ENCODE assay signal across 17 mouse cellular contexts in the genomic region with DNA sequence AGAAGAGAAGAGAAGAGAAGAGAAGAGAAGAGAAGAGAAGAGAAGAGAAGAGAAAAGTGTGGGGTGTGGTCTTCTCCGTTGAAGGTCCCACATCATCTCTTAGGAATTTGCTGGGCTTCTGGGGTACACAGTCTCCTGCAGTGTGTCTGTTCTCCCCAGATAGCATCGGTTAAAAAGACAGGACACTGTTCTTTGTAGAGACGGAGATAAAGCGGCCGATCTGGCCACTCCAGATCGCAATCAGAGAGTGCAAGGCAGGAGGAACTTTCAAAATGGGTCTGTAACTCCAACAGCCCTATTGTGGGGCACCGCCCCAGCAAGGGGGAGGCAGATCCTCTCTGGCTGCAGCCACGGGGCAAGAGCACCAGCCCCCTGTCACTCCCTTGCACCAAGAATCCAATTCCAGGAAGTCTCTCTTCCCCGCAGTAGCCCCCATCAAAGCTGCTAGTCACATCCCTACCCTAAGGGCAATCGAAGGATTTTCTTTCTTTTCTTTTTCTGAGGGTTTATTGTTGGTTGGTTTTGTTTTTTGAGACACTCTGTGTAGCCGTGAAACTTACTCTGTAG. TPM values are rescaled to one million over a fixed set of nuclear protein-coding genes. Genes with fewer than 3 reads are reported as not detected.
DNase-seq lines count a peak whose midpoint lies in the region; ATAC-seq and TF ChIP-seq lines count a peak whose summit lies in the region.
"Had no signal": no experiment of that assay in that cellular context is flagged by ENCODE, and none has a peak within 500 bp of the region (broad histone marks: within the 10 kb centered on the region; RNA-seq: fewer than 3 reads in every experiment).

No protein-coding gene starts in this region.

- H3K9ac ChIP-seq in hindbrain, embryonic 13.5 days, result no peak overlapping the region
- no peak overlapping the region for H3K9ac ChIP-seq in hindbrain, embryonic 14.5 days
- no peak overlapping the region for H3K9ac ChIP-seq in limb, embryonic 14.5 days (ENCODE audit: low read depth, low read length, severe bottlenecking)
- H3K9ac ChIP-seq: liver, embryonic 15.5 days; neural tube, embryonic 15.5 days had no signal

- peaks cover 62% of the 10 kb centered on the region for H3K27me3 ChIP-seq in hindbrain, embryonic 13.5 days
- H3K27me3 ChIP-seq in hindbrain, embryonic 14.5 days (ENCODE audit: control insufficient read depth, insufficient read depth, low read length), result peaks cover 47% of the 10 kb centered on the region
- H3K27me3 ChIP-seq in G1E (ENCODE audit: insufficient read depth, low read length), result no peaks in the 10 kb centered on the region
- peaks cover 71% of the 10 kb centered on the region for H3K27me3 ChIP-seq in embryonic facial prominence, embryonic 10.5 days (replicated peaks; ENCODE audit: low read depth, poor library complexity, severe bottlenecking)
- peaks cover 37% of the 10 kb centered on the region for H3K27me3 ChIP-seq in limb, embryonic 14.5 days (ENCODE audit: control insufficient read depth, insufficient read depth, low read length)

- H3K36me3 ChIP-seq in hindbrain, embryonic 13.5 days, result no peaks in the 10 kb centered on the region
- no peaks in the 10 kb centered on the region for H3K36me3 ChIP-seq in hindbrain, embryonic 14.5 days (replicated peaks; ENCODE audit: control insufficient read depth, insufficient read depth)
- H3K36me3 ChIP-seq in G1E (replicated peaks), result peaks cover 26% of the 10 kb centered on the region
- no peaks in the 10 kb centered on the region for H3K36me3 ChIP-seq in embryonic facial prominence, embryonic 10.5 days (replicated peaks)
- no peaks in the 10 kb centered on the region for H3K36me3 ChIP-seq in limb, embryonic 14.5 days (ENCODE audit: control insufficient read depth, insufficient read depth, low read length)
- H3K36me3 ChIP-seq: forebrain, embryonic 12.5 days; liver, embryonic 15.5 days; neural tube, embryonic 15.5 days had no signal

- no peak for TF ChIP-seq CTCF in G1E (IDR thresholded peaks at IDR 0.05; ENCODE audit: low read depth, low read length)

- no peak overlapping the region for H3K27ac ChIP-seq in hindbrain, embryonic 13.5 days
- H3K27ac ChIP-seq in hindbrain, embryonic 14.5 days, result no peak overlapping the region
- no peak overlapping the region for H3K27ac ChIP-seq in embryonic facial prominence, embryonic 10.5 days (replicated peaks)
- no peak overlapping the region for H3K27ac ChIP-seq in limb, embryonic 14.5 days (replicated peaks; ENCODE audit: low read depth, low read length)
- H3K27ac ChIP-seq: forebrain, embryonic 12.5 days; kidney, postnatal 0 days; liver, embryonic 15.5 days; neural tube, embryonic 15.5 days had no signal

- H3K9me3 ChIP-seq in hindbrain, embryonic 13.5 days, result no peaks in the 10 kb centered on the region
- no peaks in the 10 kb centered on the region for H3K9me3 ChIP-seq in hindbrain, embryonic 14.5 days (ENCODE audit: control insufficient read depth, low read length)
- peaks cover 24% of the 10 kb centered on the region for H3K9me3 ChIP-seq in G1E (replicated peaks)
- peaks cover 10% of the 10 kb centered on the region; the same call in 1 of the 2 replicates for H3K9me3 ChIP-seq in embryonic facial prominence, embryonic 10.5 days
- no peaks in the 10 kb centered on the region for H3K9me3 ChIP-seq in limb, embryonic 14.5 days (ENCODE audit: control insufficient read depth, low read length)
- H3K9me3 ChIP-seq: liver, embryonic 15.5 days; neural tube, embryonic 15.5 days had no signal

- DNase-seq in hindbrain, embryonic 14.5 days (ENCODE audit: low spot score), result no peak
- peak; percentile 47 for DNase-seq in G1E (ENCODE audit: low spot score)
- DNase-seq in embryonic facial prominence, embryonic 10.5 days (ENCODE audit: low spot score), result no peak
- DNase-seq in limb, embryonic 14.5 days (ENCODE audit: low spot score), result no peak
- DNase-seq in cerebellum, postnatal 14 days, result no peak
- DNase-seq in cerebellum, adult 18-20 months, result no peak
- DNase-seq: cerebellum, postnatal 10 days; heart, adult 11 months; heart, postnatal 10 days; lung, postnatal 10 days; spleen, adult 18-20 months had no signal

- TF ChIP-seq POLR2A in limb, embryonic 14.5 days (IDR thresholded peaks at IDR 0.05; ENCODE audit: borderline replicate concordance, extremely low read depth, insufficient read depth, insufficient read length), result no peak

- 41% methylated on average over 11 of the region's 11 CpGs for WGBS in hindbrain, embryonic 13.5 days
- 44% methylated on average over 11 of the region's 11 CpGs for WGBS in hindbrain, embryonic 14.5 days
- 30% methylated on average over 11 of the region's 11 CpGs for WGBS in embryonic facial prominence, embryonic 10.5 days
- WGBS in limb, embryonic 14.5 days, result 33% methylated on average over 11 of the region's 11 CpGs

- H3K4me3 ChIP-seq in hindbrain, embryonic 13.5 days, result 0 out of 2 replicates have a peak overlapping the region, but pooled peaks have one; percentile 29
- H3K4me3 ChIP-seq in hindbrain, embryonic 14.5 days (replicated peaks; ENCODE audit: low read length), result no peak overlapping the region
- H3K4me3 ChIP-seq in G1E (ENCODE audit: low read depth, low read length), result peak overlapping the region; percentile 78; the same call in 1 of the 2 replicates
- H3K4me3 ChIP-seq in embryonic facial prominence, embryonic 10.5 days, result peak overlapping the region; percentile 51; the same call in 1 of the 2 replicates
- H3K4me3 ChIP-seq in limb, embryonic 14.5 days (replicated peaks; ENCODE audit: low read length), result peak overlapping the region; percentile 32; the same call in 1 of the 2 replicates

- peaks cover 12% of the 10 kb centered on the region for H3K4me1 ChIP-seq in hindbrain, embryonic 13.5 days (replicated peaks)
- H3K4me1 ChIP-seq in hindbrain, embryonic 14.5 days (replicated peaks; ENCODE audit: control insufficient read depth, insufficient read depth, low read length), result peaks cover 7% of the 10 kb centered on the region; the same call in 1 of the 2 replicates
- peaks cover 49% of the 10 kb centered on the region for H3K4me1 ChIP-seq in G1E (ENCODE audit: insufficient read depth, low read depth, low read length)
- peaks cover 17% of the 10 kb centered on the region for H3K4me1 ChIP-seq in embryonic facial prominence, embryonic 10.5 days
- peaks cover 8% of the 10 kb centered on the region for H3K4me1 ChIP-seq in limb, embryonic 14.5 days (ENCODE audit: control insufficient read depth, insufficient read depth, low read length)

- H3K4me2 ChIP-seq in hindbrain, embryonic 13.5 days, result no peak overlapping the region
- no peak overlapping the region for H3K4me2 ChIP-seq in hindbrain, embryonic 14.5 days (replicated peaks)
- H3K4me2 ChIP-seq in limb, embryonic 14.5 days (replicated peaks; ENCODE audit: low read depth, low read length, severe bottlenecking), result no peak overlapping the region

- ATAC-seq in hindbrain, embryonic 13.5 days (ENCODE audit: low FRiP score), result no peak
- no peak for ATAC-seq in hindbrain, embryonic 14.5 days (ENCODE audit: low FRiP score)
- ATAC-seq in G1E (ENCODE audit: extremely low read depth, insufficient number of reproducible peaks, low FRiP score, poor library complexity, severe bottlenecking), result peak; percentile 69
- ATAC-seq in limb, embryonic 14.5 days (ENCODE audit: low FRiP score, low read depth), result no peak

RNA-seq across cellular contexts. Expression of gene Slc30a2, which starts 0.7 kb away (rescaled TPM):
- not detected in 2 replicates for polyA plus RNA-seq in hindbrain, embryonic 13.5 days (2015; fragmentation: Nextera tagmentation; extraction: Ambion mirVana)
- 0.13 and 0.14 TPM in 2 replicates for polyA plus RNA-seq in hindbrain, embryonic 14.5 days (2014; fragmentation: Nextera tagmentation; extraction: Ambion mirVana)
- 3.8 and 4.6 TPM in 2 replicates for total RNA-seq in G1E (2014; fragmentation: Nextera tagmentation)
- 5.6 and 6.1 TPM in 2 replicates for total RNA-seq in G1E (2017)
- 4.7 and 8.2 TPM in 2 replicates for polyA plus RNA-seq in G1E (2012)
- polyA plus RNA-seq in embryonic facial prominence, embryonic 10.5 days (2016; fragmentation: Nextera tagmentation; extraction: Ambion mirVana), result 0.07 TPM in 1 of 2 replicates, not detected in the other
- polyA plus RNA-seq in limb, embryonic 14.5 days (2012; rRNA removed), result 0.76 and 0.78 TPM in 2 replicates
- 0.21 and 0.54 TPM in 2 replicates for polyA plus RNA-seq in limb, embryonic 14.5 days (2014; fragmentation: Nextera tagmentation; extraction: Ambion mirVana)
- polyA plus RNA-seq: forebrain, embryonic 12.5 days; limb, embryonic 11.5 days had no signal

RNA-seq across cellular contexts. Expression of gene Trim63, which starts 27.4 kb away (rescaled TPM):
- polyA plus RNA-seq in hindbrain, embryonic 13.5 days (2015; fragmentation: Nextera tagmentation; extraction: Ambion mirVana), result 0.38 and 0.51 TPM in 2 replicates
- polyA plus RNA-seq in hindbrain, embryonic 14.5 days (2014; fragmentation: Nextera tagmentation; extraction: Ambion mirVana), result 0.23 TPM in 1 of 2 replicates, not detected in the other
- total RNA-seq in G1E (2014; fragmentation: Nextera tagmentation) (not detected in 2 replicates), G1E (2017) (not detected in 2 replicates)
- polyA plus RNA-seq in G1E (2012), result not detected in 2 replicates
- polyA plus RNA-seq in embryonic facial prominence, embryonic 10.5 days (2016; fragmentation: Nextera tagmentation; extraction: Ambion mirVana), result 0.31 and 0.34 TPM in 2 replicates
- polyA plus RNA-seq in limb, embryonic 14.5 days (2012; rRNA removed), result 4.3 and 5.1 TPM in 2 replicates
- 1.3 and 1.4 TPM in 2 replicates for polyA plus RNA-seq in limb, embryonic 14.5 days (2014; fragmentation: Nextera tagmentation; extraction: Ambion mirVana)

RNA-seq across cellular contexts. Expression of gene Extl1, which starts 41.4 kb away (rescaled TPM):
- polyA plus RNA-seq in hindbrain, embryonic 13.5 days (2015; fragmentation: Nextera tagmentation; extraction: Ambion mirVana), result 0.36 and 0.45 TPM in 2 replicates
- 0.30 and 0.58 TPM in 2 replicates for polyA plus RNA-seq in hindbrain, embryonic 14.5 days (2014; fragmentation: Nextera tagmentation; extraction: Ambion mirVana)
- total RNA-seq in G1E (2014; fragmentation: Nextera tagmentation), result not detected in 2 replicates
- total RNA-seq in G1E (2017), result 0.05 TPM in 1 of 2 replicates, not detected in the other
- polyA plus RNA-seq in G1E (2012), result not detected in 2 replicates
- polyA plus RNA-seq in embryonic facial prominence, embryonic 10.5 days (2016; fragmentation: Nextera tagmentation; extraction: Ambion mirVana), result 0.25 and 0.66 TPM in 2 replicates
- polyA plus RNA-seq in limb, embryonic 14.5 days (2012; rRNA removed), result 10.0 and 14.2 TPM in 2 replicates
- polyA plus RNA-seq in limb, embryonic 14.5 days (2014; fragmentation: Nextera tagmentation; extraction: Ambion mirVana), result 7.2 TPM in 2 replicates

RNA-seq across cellular contexts. Expression of gene Pafah2, which starts 53.8 kb away (rescaled TPM):
- polyA plus RNA-seq in hindbrain, embryonic 13.5 days (2015; fragmentation: Nextera tagmentation; extraction: Ambion mirVana), result 7.8 TPM in 2 replicates
- 6.8 and 6.9 TPM in 2 replicates for polyA plus RNA-seq in hindbrain, embryonic 14.5 days (2014; fragmentation: Nextera tagmentation; extraction: Ambion mirVana)
- total RNA-seq in G1E (2014; fragmentation: Nextera tagmentation), result 15.1 and 16.3 TPM in 2 replicates
- 45.9 and 48.0 TPM in 2 replicates for total RNA-seq in G1E (2017)
- polyA plus RNA-seq in G1E (2012), result 10.2 and 14.9 TPM in 2 replicates
- polyA plus RNA-seq in embryonic facial prominence, embryonic 10.5 days (2016; fragmentation: Nextera tagmentation; extraction: Ambion mirVana), result 7.0 and 8.3 TPM in 2 replicates
- 25.9 and 30.2 TPM in 2 replicates for polyA plus RNA-seq in limb, embryonic 14.5 days (2012; rRNA removed)
- polyA plus RNA-seq in limb, embryonic 14.5 days (2014; fragmentation: Nextera tagmentation; extraction: Ambion mirVana), result 14.3 and 17.1 TPM in 2 replicates

RNA-seq across cellular contexts. Expression of gene Pdik1l, which starts 54.6 kb away (rescaled TPM):
- polyA plus RNA-seq in hindbrain, embryonic 13.5 days (2015; fragmentation: Nextera tagmentation; extraction: Ambion mirVana), result 35.0 and 37.3 TPM in 2 replicates
- 38.5 and 45.1 TPM in 2 replicates for polyA plus RNA-seq in hindbrain, embryonic 14.5 days (2014; fragmentation: Nextera tagmentation; extraction: Ambion mirVana)
- total RNA-seq in G1E (2014; fragmentation: Nextera tagmentation) (40.5 and 42.9 TPM in 2 replicates), G1E (2017) (43.3 and 53.2 TPM in 2 replicates)
- 3.2 and 4.0 TPM in 2 replicates for polyA plus RNA-seq in G1E (2012)
- polyA plus RNA-seq in embryonic facial prominence, embryonic 10.5 days (2016; fragmentation: Nextera tagmentation; extraction: Ambion mirVana), result 19.2 and 24.3 TPM in 2 replicates
- polyA plus RNA-seq in limb, embryonic 14.5 days (2012; rRNA removed), result 8.9 and 9.6 TPM in 2 replicates
- polyA plus RNA-seq in limb, embryonic 14.5 days (2014; fragmentation: Nextera tagmentation; extraction: Ambion mirVana), result 18.4 and 20.5 TPM in 2 replicates
